Mouse (Mus musculus): ENCODE results near the gene Kif1c.

Gene Kif1c

GRCm38 (mm10) chr11:70667271-70668150 is 32.8 kb upstream of the Kif1c start:
- no peak for DNase-seq (ENCODE audit: low read depth, low spot score)

GRCm38 (mm10) chr11:70668335-70668770 is 32.0 kb upstream of the Kif1c start:
- no peak for DNase-seq (ENCODE audit: low read depth, low spot score)

- DNase-seq (ENCODE audit: low read depth, low spot score): peak; percentile 99
Measured at GRCm38 (mm10) chr11:70668771-70669505, 31.4 kb upstream of the Kif1c start, which contains the start of gene Spag7. Gene Spag7 (minus strand): TSS chr11:70669416.

- peak; percentile 90 for DNase-seq (ENCODE audit: low read depth, low spot score)
Measured at GRCm38 (mm10) chr11:70669582-70670345, 30.6 kb upstream of the Kif1c start.

- no peak for DNase-seq (ENCODE audit: low read depth, low spot score)
Measured at GRCm38 (mm10) chr11:70670483-70670882, 29.9 kb upstream of the Kif1c start.

- DNase-seq (ENCODE audit: low read depth, low spot score): no peak
Measured at GRCm38 (mm10) chr11:70671333-70672047, 28.9 kb upstream of the Kif1c start.

- DNase-seq (ENCODE audit: low read depth, low spot score): no peak
Measured at GRCm38 (mm10) chr11:70674014-70674413, 26.3 kb upstream of the Kif1c start.

- DNase-seq (ENCODE audit: low read depth, low spot score): no peak
Measured at GRCm38 (mm10) chr11:70674501-70674900, 25.8 kb upstream of the Kif1c start.

- no peak for DNase-seq (ENCODE audit: low read depth, low spot score)
Measured at GRCm38 (mm10) chr11:70678092-70678491, 22.3 kb upstream of the Kif1c start.

- no peak for DNase-seq (ENCODE audit: low read depth, low spot score)
Measured at GRCm38 (mm10) chr11:70678576-70678975, 21.8 kb upstream of the Kif1c start.

- no peak for DNase-seq (ENCODE audit: low read depth, low spot score)
Measured at GRCm38 (mm10) chr11:70679361-70679760, 21.0 kb upstream of the Kif1c start.

- no peak for DNase-seq (ENCODE audit: low read depth, low spot score)
Measured at GRCm38 (mm10) chr11:70679894-70680293, 20.5 kb upstream of the Kif1c start.

GRCm38 (mm10) chr11:70681170-70681569 is 19.2 kb upstream of the Kif1c start:
- DNase-seq (ENCODE audit: low read depth, low spot score): no peak

GRCm38 (mm10) chr11:70681897-70682581 is 18.3 kb upstream of the Kif1c start:
- peak; percentile 70 for DNase-seq (ENCODE audit: low read depth, low spot score)

GRCm38 (mm10) chr11:70683640-70684039 is 16.7 kb upstream of the Kif1c start:
- DNase-seq (ENCODE audit: low read depth, low spot score): no peak

GRCm38 (mm10) chr11:70686901-70687566 is 13.3 kb upstream of the Kif1c start:
- peak; percentile 30 for DNase-seq (ENCODE audit: low read depth, low spot score)

- peak; percentile 84 for DNase-seq (ENCODE audit: low read depth, low spot score)
Measured at GRCm38 (mm10) chr11:70687601-70688199, 12.6 kb upstream of the Kif1c start, which contains the start of gene Camta2. Gene Camta2 (minus strand): TSS chr11:70688105.

GRCm38 (mm10) chr11:70688372-70688771 is 12.0 kb upstream of the Kif1c start:
- DNase-seq (ENCODE audit: low read depth, low spot score): no peak

GRCm38 (mm10) chr11:70689578-70689977 is 10.8 kb upstream of the Kif1c start:
- DNase-seq (ENCODE audit: low read depth, low spot score): no peak

All from CD4-positive helper T cell, adult 2 months (primary cell).